Mouse (Mus musculus): ENCODE measurements at regions not wholly inside any gene's neighbourhood (a gene's known extent, or its start where the extent isn't known, plus 50 kb on each side); places are given as distances from the start of the nearest gene placed in this dataset.
"Not testable (repeated sequence)": the region's sequence is repeated elsewhere in the genome, so short reads cannot be mapped to it uniquely, and the experiment has no call there.

- DNase-seq: not testable (repeated sequence)
These were observed 64.1 kb upstream of the Ces1h start for GRCm38 (mm10) chr8:93443631-93444030.

- no peak for DNase-seq
These were observed 62.4 kb upstream of the Ces1h start for GRCm38 (mm10) chr8:93441936-93442335.

DNA sequence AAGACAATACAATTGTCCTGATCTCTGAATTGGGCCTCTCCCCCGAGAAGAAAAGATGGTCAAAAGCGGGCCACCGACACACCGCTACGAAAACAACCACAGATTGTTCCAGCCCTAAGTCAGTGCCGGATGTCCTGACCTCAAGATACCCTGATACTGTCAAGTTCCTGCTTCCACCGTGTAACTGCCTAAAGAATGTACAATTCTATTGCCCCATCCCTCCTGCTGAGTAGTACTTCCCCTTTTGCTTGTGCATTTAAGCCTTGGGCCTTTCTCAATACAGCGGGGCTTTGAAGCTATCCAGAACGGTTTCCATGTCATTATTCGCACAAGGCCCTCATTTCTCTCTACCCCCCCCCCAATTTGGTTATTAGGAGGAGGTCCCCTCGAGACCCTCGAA, 57.1 kb upstream of the Ces1h start:
- DNase-seq: not testable (repeated sequence)

DNA sequence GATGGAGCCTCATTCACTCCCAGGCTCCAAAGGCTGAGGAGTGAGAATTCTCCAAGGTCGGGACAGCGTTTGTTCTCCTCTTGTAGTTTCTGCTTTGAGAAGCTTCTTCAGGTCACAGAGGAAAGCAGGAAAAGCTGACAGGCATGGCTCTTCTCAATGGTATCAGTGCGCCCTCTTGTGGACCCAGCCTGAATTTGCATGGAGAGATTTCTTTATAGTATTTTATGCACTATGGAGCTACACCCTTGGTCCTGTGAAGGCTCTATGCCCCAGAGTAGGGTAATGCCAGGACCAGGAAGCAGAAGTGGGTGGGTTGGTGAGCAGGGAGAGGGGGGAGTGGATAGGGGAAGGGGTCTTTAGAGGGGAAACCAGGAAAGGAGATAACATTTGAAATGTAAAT, 51.1 kb upstream of the Ces1h start:
- peak; percentile 74 for DNase-seq
